Mouse (Mus musculus) E14TG2a.4 (cell line): ENCODE results near the gene Msh5.

Experiments used
- H3K27me3 ChIP-seq: 2 replicates; pipeline ENCODE4 v1.6.1; 2014; ENCODE audit warnings: low read length, control low read depth; ENCODE audit not compliant: insufficient read depth
- H3K36me3 ChIP-seq: 2 replicates; pipeline ENCODE4 v1.6.1; 2014; ENCODE audit warnings: low read length, control low read depth; ENCODE audit not compliant: insufficient read depth
- H3K4me1 ChIP-seq: replicated peaks from 2 replicates; pipeline ENCODE4 v1.6.1; 2014; ENCODE audit warnings: low read depth, low read length, control low read depth
- H3K4me3 ChIP-seq: replicated peaks from 2 replicates; pipeline ENCODE4 v1.5.1; 2014; ENCODE audit warnings: mild to moderate bottlenecking, low read length
- H3K9me3 ChIP-seq: 2 replicates; pipeline ENCODE4 v1.6.1; 2014; ENCODE audit warnings: low read length, control low read depth
- CTCF ChIP-seq: conservative IDR thresholded peaks from 2 replicates; pipeline ENCODE4 v1.5.1; 2014; ENCODE audit warnings: low read length
- NANOG ChIP-seq: IDR thresholded peaks from 2 replicates; pipeline ENCODE4 v1.6.1; 2014; ENCODE audit warnings: borderline replicate concordance, low read length, mixed read lengths
- POU5F1 ChIP-seq: IDR thresholded peaks from 2 replicates; pipeline ENCODE4 v1.6.1; 2014; ENCODE audit warnings: low read length, borderline replicate concordance

Gene Msh5

DNA sequence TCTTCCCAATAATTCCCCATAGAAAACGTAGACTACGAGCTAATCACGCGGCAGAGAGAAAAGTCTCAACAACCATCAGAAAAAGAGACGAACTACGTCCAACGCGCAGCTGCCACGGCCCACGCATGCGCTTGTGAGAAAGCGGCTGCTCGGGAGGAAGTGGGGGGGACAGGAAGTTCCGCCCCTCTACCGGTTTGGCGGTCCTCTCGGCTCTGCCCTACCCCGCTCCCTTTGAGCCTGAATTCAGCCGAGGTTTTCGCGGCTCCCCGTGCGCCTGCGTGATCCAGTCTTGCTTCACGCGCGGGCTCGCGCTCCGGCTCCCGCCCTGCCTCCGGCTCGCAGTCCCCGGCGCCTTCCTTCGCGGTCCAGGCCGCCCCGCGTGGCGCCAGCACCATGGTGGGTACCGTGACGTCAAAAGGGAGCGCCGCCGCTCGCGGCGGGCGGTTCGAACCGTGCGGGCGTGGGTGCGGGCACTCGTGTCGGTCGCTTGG lies 64.8 kb downstream of the Msh5 start, which contains the start of gene Lsm2:
Gene Lsm2, plus strand, starts transcription at position 173 of the 491 bp plus-strand sequence.
- TF ChIP-seq POU5F1 (no peak), NANOG (no peak), CTCF (no peak)
- Histone ChIP-seq H3K4me1 (peaks cover 65% of the 10 kb centered on the region), H3K36me3 (peaks cover 39% of the 10 kb centered on the region), H3K27me3 (peaks cover 21% of the 10 kb centered on the region), H3K9me3 (no peaks in the 10 kb centered on the region), H3K4me3 (peak within 1 kb of the TSS; percentile 95)

- TF ChIP-seq CTCF: peak; percentile 22; the same call in 1 of the 2 replicates
- no peak for TF ChIP-seq POU5F1
- TF ChIP-seq NANOG: no peak
- Histone ChIP-seq H3K27me3 (peaks cover 23% of the 10 kb centered on the region), H3K4me3 (peak overlapping the region; percentile 95), H3K9me3 (no peaks in the 10 kb centered on the region), H3K36me3 (peaks cover 28% of the 10 kb centered on the region), H3K4me1 (peaks cover 57% of the 10 kb centered on the region)
Observed at GRCm38 (mm10) chr17:34980655-34981054, 65.9 kb downstream of the Msh5 start.

DNA sequence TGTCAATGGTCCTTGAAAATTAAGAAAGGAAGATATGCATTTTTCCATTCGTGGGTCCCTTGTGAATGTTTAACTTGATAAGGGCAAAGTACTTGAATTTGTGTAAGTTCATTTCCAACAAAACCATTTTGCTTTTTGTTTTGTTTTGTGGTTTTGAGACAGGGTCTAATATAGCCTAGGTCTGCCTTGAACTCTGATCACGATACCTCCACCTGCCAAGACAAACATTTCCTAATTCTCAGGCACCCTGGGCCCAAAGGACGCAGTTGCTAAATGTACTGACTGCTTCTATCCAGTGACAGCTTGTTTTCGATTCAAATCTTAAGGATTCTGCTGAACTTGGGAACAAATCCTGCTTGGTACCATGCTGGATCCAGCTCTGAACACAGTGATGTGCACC lies 66.9 kb downstream of the Msh5 start:
- TF ChIP-seq CTCF (no peak), POU5F1 (no peak), NANOG (no peak)
- Histone ChIP-seq H3K9me3 (no peaks in the 10 kb centered on the region), H3K4me1 (peaks cover 46% of the 10 kb centered on the region), H3K27me3 (peaks cover 30% of the 10 kb centered on the region), H3K36me3 (peaks cover 17% of the 10 kb centered on the region), H3K4me3 (no peak overlapping the region)
